Mouse (Mus musculus) G1E-ER4 (cell line): ENCODE measurements around the gene Wdfy4. TPM values are rescaled to one million over a fixed set of nuclear protein-coding genes. Genes with fewer than 3 reads are reported as not detected.

Experiments
- GATA1 ChIP-seq: IDR thresholded peaks from one replicate; pipeline ENCODE4 v1.8.0; 2012; ENCODE audit warnings: low read length, inconsistent platforms
- polyA plus RNA-seq: library from polyadenylated mRNA; stranded (reverse); fragments of >175 nt; gene quantifications from 2 replicates; pipeline ENCODE4 v1.2.3, GENCODE M21; 2012

The Wdfy4 gene
- not detected in 2 replicates for polyA plus RNA-seq

DNA sequence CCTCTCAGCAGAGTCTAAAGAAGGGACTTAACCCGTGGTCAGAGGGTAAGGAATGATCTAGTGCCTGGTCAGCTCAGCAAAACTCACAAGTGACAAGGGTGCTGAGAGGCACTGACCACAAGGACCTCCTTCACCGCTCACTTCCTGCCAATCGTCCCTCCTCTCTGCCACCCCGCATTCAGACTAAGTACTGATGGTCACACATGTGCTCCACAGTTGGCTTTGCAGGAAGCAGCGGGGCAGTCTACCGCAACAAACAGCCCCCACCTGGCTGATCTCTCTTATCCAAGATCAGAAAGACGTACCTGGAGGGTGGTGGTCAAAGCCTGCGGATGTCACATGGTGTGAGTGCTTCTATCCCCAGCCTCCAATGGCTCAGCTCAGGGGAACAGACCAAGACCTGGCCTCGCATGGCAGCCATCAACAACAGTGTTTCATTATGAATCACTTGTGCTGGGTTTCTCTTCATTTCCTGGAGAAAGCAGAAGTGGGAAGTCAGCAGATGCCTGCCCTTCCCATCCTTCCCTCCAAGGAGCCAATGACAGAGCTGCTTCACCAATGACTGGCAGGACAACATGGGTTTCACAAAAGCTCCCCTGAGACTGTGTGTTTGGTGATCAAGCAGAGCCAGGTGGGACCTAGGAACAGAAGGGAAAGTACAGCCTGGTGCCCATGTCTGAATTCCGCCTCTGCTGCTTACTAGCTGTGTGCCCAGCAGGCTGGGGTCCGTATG, at the start of gene Wdfy4:
Wdfy4 (minus strand) TSS at position 441 of the 733 bp plus-strand sequence.
- TF ChIP-seq GATA1, result no peak

DNA sequence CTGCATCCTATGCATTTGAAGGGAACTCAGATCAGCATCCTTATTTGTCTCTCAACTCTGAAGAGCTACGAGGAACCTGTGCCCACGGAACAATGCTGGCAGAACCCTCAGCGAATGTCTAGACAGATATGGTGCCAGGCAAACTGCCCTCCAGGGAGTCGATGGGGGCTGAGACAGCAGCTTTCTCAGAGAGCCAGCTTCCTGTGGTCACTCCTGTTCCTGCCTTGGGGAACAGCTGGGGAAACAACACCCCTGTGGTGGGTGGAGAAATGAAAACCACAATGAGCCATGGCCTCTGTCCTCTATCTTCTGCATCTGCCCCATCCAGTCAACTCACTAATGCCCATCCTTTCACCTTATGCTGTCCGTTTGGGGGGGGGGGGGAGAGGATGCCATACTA, 46.7 kb upstream of the Wdfy4 start:
- no peak for TF ChIP-seq GATA1

DNA sequence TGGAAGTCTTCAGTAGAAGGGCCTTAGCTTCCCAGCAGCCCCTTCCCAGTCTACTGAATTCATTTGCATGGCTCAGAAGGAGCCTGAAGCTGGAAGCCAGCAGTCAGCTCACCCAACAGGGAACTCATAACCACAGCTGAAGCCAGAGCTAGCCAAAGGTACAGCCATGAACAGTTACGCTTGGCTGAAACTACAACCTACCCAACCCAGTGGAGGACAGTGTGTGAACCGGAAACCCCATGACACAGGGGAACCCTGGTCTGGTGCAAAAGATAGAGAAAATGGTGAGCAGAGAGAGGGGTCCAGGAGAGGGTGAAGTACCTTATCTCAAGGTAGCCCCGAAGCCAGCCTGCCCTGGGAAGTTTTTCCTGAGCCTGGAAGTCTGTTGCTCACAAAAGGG, 46.0 kb upstream of the Wdfy4 start:
- no peak for TF ChIP-seq GATA1

DNA sequence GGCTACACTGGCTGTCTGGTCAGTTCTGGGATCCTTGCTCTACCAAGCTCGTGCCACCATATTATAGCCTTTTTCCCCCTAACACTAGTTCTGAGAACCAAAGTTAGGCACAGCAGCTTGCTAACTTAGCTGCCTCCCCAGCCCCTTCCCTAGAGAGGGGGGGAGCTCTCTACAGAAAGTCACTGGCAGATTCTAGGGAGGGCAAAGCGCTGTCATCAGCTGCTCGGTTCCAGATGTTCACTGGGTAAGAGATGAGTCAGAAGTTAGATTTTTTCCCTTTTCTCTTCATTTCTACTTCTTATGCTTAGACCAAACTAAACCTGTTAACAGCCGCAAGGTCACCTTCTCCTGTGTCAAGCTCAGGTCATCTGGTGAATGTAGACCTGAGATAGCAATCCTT, 45.4 kb upstream of the Wdfy4 start:
- TF ChIP-seq GATA1, result no peak

DNA sequence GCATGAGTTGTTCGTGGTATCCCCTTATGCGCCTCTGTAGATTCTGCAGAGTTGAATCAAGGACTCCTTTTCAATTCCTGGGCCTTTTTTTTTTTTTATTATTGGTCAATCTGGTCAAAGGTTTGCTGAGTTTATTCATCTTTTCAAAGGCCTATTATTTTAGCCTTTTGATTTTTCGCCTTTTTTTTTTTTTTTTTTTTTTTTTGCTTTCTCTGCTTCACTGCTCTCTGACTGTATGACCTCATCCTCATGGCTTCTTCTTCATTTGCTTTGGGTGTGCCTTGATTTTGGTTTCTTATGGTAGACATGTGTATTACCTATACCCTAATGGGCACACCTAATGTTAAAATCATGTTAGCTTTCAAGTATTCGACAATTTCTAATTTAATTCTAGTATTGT, 39.9 kb upstream of the Wdfy4 start:
- TF ChIP-seq GATA1, result no peak

DNA sequence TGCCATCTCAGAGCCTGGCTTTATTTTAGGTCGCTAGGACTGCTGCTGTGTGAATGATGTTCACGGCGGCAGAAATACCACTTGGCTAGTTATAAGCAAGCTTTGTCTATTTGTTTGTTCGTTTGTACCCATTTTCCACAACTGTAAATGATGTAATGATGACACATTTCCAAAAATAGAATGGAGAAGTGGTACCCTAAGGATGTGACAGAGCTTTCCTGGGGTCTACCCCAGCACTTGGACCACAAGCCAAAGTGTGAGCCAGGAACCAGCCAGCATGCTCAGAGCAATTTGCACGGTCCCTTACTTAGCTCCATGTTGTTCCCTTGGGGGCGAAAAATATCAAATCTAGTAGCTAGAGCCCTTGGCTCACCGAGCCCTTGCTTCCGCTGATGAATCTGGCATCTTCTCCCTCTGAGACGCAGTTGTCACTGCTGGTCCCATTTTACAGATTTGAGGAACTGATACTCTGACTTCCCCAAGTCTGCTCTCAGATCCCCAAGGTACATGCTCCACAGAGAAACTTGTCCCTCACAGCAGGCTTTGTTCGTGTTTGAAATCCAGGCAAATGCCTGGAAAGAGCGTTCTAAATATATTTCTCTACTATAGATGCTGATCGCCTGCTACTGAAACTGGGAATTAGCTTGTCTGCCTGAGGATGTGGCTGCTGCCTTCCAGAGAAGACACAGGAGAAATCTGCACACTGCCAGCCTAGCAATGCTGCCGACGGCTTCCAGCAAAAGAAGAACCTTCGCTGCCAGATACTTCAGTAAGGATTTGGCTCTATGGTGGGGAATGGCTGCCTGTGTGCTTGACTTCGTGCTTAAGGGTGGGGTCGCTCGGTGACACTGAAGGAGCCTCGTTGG, 31.3 kb upstream of the Wdfy4 start:
- TF ChIP-seq GATA1, result no peak

DNA sequence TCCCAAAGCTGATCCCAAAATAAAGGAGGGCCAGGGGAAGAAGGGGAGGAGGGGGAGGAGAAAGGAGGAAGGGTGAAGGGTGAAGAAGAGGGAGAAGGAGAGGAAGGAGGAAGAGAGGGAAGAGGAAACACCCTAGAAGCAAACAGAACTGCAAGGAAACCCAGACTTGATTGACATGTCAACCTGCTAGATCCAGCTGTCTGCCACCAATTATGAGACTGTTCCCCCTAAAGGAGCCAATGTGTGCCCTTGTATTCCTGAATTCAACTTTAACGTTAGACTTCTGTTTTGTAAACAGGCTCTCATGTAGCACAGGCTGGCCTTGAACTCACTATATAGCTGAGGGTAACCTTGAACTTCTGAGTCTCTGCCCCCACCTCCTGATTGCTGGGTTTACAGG, 29.9 kb upstream of the Wdfy4 start:
- TF ChIP-seq GATA1, result no peak

DNA sequence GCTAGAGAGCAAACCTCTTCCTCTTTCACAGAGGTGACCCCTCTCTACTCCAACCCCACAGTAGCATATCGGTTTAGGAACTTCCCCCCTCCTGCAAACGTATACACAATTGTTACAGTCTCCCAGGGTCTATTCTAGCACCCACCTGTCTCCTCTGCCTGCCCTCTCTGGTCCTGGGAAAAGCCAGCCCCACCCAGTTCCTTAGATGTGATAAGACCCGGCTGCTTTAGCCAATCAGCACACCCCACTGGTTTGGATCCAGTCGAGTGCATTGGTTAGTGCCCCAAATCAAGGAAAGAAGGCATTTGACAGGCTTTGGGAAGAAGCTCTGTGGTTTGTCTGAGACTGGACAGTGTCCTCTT, 29.4 kb upstream of the Wdfy4 start:
- TF ChIP-seq GATA1, result no peak

DNA sequence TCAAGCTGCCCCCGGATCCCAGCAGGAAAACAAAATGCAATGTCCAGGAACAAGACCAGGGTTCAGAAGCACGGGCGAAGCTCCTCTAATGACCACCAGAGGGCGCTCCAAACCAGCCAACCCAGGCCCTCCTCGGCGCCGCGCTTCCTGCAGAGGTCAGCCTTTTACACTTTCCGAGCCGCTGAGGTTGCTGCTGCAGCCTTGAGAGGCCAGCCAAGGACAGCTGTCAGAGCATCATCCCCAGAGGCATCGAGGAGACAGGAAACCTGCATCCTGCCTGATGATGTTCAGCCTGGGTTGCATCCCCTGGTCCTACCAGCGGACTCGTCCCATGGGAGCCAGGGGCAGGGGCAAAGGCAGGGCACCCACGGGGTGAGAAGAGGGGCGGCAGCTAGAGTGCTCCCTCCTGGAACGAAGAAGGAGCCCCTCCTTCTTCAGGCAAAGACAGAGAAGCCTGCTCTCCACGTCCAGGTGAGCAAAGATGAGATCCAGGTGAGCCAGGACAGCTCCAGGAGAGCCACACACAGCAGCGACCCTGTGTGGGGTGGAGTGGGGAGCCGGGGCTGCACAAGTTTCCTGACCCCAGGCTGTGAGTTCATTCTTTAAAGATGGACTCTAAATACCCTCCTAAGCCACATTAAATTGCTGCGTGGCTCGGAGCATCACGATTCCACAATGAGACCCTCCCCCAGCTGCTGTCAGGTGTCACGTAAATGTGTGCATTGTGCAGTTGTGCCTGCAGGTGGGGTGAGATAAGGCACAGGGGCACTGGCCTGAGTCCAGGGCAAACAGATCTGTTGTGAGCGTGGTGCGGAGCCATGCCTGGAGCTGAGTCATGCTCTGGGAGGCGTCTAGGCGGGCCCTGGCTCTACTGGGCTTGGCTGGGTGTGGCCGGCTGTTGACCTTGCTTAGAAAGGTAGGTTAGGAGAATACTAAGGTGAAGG, 28.8 kb upstream of the Wdfy4 start, which contains the start of gene Arhgap22:
Arhgap22 (plus strand) TSS at position 204 of the 944 bp plus-strand sequence.
- no peak for TF ChIP-seq GATA1

DNA sequence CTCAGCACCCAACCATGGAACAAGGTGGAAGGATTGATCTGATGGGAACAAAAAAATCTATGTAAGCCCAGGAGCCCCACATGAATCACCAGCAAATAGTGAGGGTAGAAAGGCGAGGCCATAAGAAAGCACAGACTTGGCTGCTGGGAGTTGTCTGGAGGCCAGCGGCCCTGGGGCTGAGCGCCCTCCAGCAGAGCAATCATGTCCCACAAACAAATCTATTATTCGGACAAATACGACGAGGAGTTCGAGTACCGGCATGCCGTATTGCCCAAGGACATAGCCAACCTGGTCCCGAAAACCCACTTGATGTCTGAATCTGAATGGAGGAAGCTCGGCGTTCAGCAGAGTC, 27.6 kb upstream of the Wdfy4 start:
- no peak for TF ChIP-seq GATA1

DNA sequence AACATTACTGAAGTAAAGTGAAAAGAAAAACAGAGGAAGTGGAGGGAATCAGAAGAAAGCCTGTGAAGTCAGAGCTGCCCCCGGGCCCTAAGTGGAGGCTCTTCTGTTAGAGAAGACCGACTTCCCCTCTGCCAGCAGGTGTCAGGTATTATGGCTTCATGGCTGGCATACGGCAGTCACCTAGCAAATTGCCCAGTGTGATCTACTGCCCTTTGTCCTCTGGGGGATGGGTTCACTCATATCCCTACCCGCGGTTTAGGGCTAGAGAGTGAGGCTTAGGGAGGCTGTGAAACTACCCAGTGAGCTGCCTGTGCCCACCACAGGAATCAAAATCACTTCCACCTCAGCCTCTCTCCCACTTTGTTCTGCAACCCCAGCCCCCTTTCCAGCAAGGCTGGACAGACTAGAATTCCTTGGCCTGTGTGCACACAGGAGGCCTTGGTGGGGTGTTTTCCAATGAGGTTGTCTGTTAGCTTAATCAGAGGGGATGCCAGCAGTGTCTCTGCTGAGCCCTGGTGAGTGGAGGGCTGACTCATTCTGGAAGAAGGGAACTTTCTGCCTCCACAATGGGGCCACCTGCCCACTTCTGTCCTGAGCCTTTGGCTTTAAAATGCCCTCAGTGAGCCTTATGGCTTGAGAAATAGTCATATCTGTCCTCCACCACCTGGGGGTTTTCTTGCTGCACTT, 27.1 kb upstream of the Wdfy4 start:
- TF ChIP-seq GATA1, result no peak

DNA sequence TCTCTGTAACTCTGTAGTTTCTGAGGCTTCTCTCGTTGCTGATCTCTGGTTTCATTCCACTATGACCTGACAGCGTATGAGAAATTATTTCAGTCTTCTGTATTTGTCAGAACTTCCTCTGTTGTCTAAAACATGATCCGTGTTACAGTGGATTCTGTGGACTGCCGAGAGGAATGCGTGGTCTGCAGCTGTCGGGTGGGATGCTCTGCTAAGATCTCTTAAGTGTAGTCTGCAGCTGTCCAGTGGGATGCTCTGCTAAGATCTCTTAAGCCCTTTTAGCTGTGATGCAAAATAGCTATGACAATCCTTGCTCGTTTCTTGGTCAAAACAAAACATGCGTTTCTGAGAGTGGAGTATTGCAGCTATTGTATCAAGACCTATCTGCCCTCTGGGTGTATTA, 25.5 kb upstream of the Wdfy4 start:
- no peak for TF ChIP-seq GATA1

DNA sequence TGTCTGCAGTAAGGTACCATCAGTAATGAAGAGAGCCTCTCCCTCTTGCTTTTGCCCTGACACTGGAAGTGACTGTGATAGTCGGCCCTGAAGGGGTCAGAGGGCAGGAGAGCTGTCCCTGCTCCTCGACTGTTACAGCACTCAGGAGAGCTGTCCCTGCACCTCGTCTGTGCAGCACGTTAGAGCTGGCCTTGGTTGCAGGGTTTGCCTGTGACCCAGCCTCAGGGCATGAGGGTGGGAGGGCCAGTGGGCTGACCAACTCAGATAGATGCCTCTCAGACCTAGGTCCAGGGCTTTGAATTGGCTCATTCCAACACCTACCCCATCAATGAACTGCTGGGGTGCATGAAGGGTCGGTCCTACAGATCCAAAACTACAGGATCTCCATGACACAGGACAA, 23.0 kb upstream of the Wdfy4 start:
- TF ChIP-seq GATA1, result no peak

DNA sequence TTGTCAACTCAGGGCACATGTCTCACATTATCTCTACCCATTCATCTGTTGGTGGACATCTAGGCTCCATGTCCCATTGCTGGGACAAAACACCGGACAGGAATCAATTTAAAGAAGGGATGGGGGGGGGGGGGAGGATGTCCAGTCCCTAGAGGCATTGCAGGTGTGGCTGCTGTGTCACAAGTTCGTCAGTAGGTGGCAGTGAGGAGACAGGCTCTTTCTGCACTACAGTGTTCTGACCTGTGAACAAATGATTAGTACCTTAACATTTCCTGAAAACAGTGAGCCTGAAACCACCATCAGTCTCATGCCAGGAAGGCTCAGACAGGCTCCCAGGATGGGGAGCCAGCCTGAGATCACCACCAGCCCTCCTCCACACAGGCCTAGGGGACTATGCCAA, 21.7 kb upstream of the Wdfy4 start:
- TF ChIP-seq GATA1, result no peak

DNA sequence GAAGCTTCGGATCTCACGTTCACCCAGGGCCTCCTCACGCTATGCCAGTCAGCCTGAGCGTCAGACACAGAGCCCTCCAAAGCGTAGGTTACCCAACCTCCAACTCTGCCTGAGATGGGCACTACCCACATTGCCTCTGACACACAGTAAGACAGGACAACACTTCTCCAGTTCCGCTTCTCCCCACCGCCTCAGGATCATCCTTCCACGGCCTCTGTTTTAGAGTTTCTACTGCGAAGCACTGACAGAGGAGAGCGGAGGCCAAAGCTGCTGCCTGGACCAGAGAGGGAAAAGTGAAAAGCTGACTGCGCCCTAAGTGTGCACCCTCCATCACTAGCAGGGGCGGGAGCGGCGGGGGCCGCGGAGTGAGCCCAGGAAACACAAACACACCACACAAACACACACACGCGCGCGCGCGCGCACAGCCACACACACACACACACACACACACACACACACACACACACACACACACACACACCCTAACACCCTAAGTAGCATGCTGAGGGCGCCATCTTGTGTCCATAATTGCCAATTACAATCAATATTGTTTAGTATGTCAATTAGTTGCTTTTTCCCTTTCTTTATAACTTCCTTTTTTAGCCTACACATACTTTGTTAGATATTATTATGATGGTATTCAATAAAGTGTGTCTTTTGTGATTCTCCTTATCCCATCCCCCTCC, 20.1 kb upstream of the Wdfy4 start:
- TF ChIP-seq GATA1, result no peak
